Mouse (Mus musculus) hindbrain, embryonic 15.5 days (tissue): ENCODE results near the gene Ttyh3. TPM values are rescaled to one million over a fixed set of nuclear protein-coding genes. Genes with fewer than 3 reads are reported as not detected.

Experiments
- ATAC-seq: fragments of 200-750 bp; cut with Nextera tagmentation; 2 replicates; pipeline ENCODE4 v1.8.0; 2017; ENCODE audit warnings: low read depth, moderate number of reproducible peaks, moderate TSS enrichment; ENCODE audit not compliant: low FRiP score
- H3K27ac ChIP-seq: fragments of 300-500 bp; sonication (generic); replicated peaks from 2 replicates; pipeline ENCODE4 v1.5.1; 2015; ENCODE audit warnings: mild to moderate bottlenecking, inconsistent platforms
- H3K27me3 ChIP-seq: fragments of 300-500 bp; sonication (generic); 2 replicates; pipeline ENCODE4 v1.6.1; 2015; ENCODE audit warnings: control low read depth, inconsistent platforms
- H3K36me3 ChIP-seq: fragments of 300-500 bp; sonication (generic); 2 replicates; pipeline ENCODE4 v1.6.1; 2015; ENCODE audit warnings: control low read depth, inconsistent platforms
- H3K4me1 ChIP-seq: fragments of 300-500 bp; sonication (generic); replicated peaks from 2 replicates; pipeline ENCODE4 v1.6.1; 2015; ENCODE audit warnings: control low read depth, inconsistent platforms
- H3K4me2 ChIP-seq: fragments of 300-500 bp; sonication (generic); 2 replicates; pipeline ENCODE4 v1.6.1; 2015; ENCODE audit warnings: moderate library complexity, mild to moderate bottlenecking, inconsistent platforms
- H3K4me3 ChIP-seq: fragments of 300-500 bp; sonication (generic); 2 replicates; pipeline ENCODE4 v1.5.1; 2015; ENCODE audit warnings: mild to moderate bottlenecking, inconsistent platforms
- H3K9ac ChIP-seq: fragments of 300-500 bp; sonication (generic); 2 replicates; pipeline ENCODE4 v1.6.1; 2015; ENCODE audit warnings: inconsistent platforms
- H3K9me3 ChIP-seq: fragments of 300-500 bp; sonication (generic); 2 replicates; pipeline ENCODE4 v1.6.1; 2016; ENCODE audit warnings: control low read depth, inconsistent platforms
- WGBS: fragments of 180-500 bp; shearing (Covaris S2); methylation state at CpG from one replicate; pipeline ENCODE4 v1.1.7; 2015; 5-methylcytosine and 5-hydroxymethylcytosine counted together
- polyA plus RNA-seq: library from polyadenylated mRNA; unstranded; fragments of >200 nt; fragmentation: Nextera tagmentation; extraction: Ambion mirVana; gene quantifications from 2 replicates; pipeline ENCODE4 v1.2.1, GENCODE M21; 2015

The Ttyh3 gene
- polyA plus RNA-seq, 1 experiment from 2014 or later, result 85.2 TPM

- Histone ChIP-seq H3K27me3 (no peaks in the 10 kb centered on the region), H3K4me3 (no peak overlapping the region), H3K9me3 (no peaks in the 10 kb centered on the region), H3K4me1 (peaks cover 16% of the 10 kb centered on the region), H3K36me3 (peaks cover 51% of the 10 kb centered on the region), H3K9ac (no peak overlapping the region), H3K27ac (no peak overlapping the region), H3K4me2 (no peak overlapping the region)
- ATAC-seq, result no peak
- WGBS, result 93% methylated on average over 23 of the region's 23 CpGs
Observed at GRCm38 (mm10) chr5:140622978-140623670, 25.7 kb downstream of the Ttyh3 start.

- Histone ChIP-seq H3K9me3 (no peaks in the 10 kb centered on the region), H3K36me3 (peaks cover 35% of the 10 kb centered on the region), H3K4me2 (no peak overlapping the region), H3K9ac (no peak overlapping the region), H3K27me3 (no peaks in the 10 kb centered on the region), H3K27ac (0 out of 2 replicates have a peak overlapping the region, but pooled peaks have one; percentile 48), H3K4me3 (no peak overlapping the region), H3K4me1 (peaks cover 16% of the 10 kb centered on the region)
- 56% methylated on average over 10 of the region's 10 CpGs for WGBS
- ATAC-seq, result no peak
Observed at GRCm38 (mm10) chr5:140621517-140621916, 27.3 kb downstream of the Ttyh3 start.

GRCm38 (mm10) chr5:140621092-140621491 is 27.7 kb downstream of the Ttyh3 start:
- peaks cover 31% of the 10 kb centered on the region for H3K36me3 ChIP-seq
- no peak overlapping the region for H3K9ac ChIP-seq
- H3K27ac ChIP-seq, result 0 out of 2 replicates have a peak overlapping the region, but pooled peaks have one; percentile 48
- H3K4me2 ChIP-seq, result no peak overlapping the region
- H3K9me3 ChIP-seq, result no peaks in the 10 kb centered on the region
- peaks cover 16% of the 10 kb centered on the region for H3K4me1 ChIP-seq
- no peak overlapping the region for H3K4me3 ChIP-seq
- 69% methylated on average over 9 of the region's 9 CpGs for WGBS
- H3K27me3 ChIP-seq, result no peaks in the 10 kb centered on the region
- no peak for ATAC-seq

- Histone ChIP-seq H3K27me3 (no peaks in the 10 kb centered on the region), H3K4me3 (no peak overlapping the region), H3K4me1 (peaks cover 20% of the 10 kb centered on the region), H3K4me2 (no peak overlapping the region), H3K27ac (peak overlapping the region; percentile 47; the same call in 1 of the 2 replicates), H3K36me3 (peaks cover 26% of the 10 kb centered on the region), H3K9ac (no peak overlapping the region), H3K9me3 (no peaks in the 10 kb centered on the region)
- peak; percentile 32; the same call in 1 of the 2 replicates for ATAC-seq
- 44% methylated on average over 7 of the region's 7 CpGs for WGBS
Observed at GRCm38 (mm10) chr5:140619895-140620736, 28.7 kb downstream of the Ttyh3 start.

GRCm38 (mm10) chr5:140619151-140619771 is 29.6 kb downstream of the Ttyh3 start:
- no peak overlapping the region for H3K9ac ChIP-seq
- 0 out of 2 replicates have a peak overlapping the region, but pooled peaks have one; percentile 47 for H3K27ac ChIP-seq
- H3K27me3 ChIP-seq, result no peaks in the 10 kb centered on the region
- ATAC-seq, result no peak
- 19% methylated on average over 6 of the region's 6 CpGs for WGBS
- no peak overlapping the region for H3K4me2 ChIP-seq
- no peak overlapping the region for H3K4me3 ChIP-seq
- no peaks in the 10 kb centered on the region for H3K9me3 ChIP-seq
- peaks cover 23% of the 10 kb centered on the region for H3K4me1 ChIP-seq
- peaks cover 21% of the 10 kb centered on the region for H3K36me3 ChIP-seq

GRCm38 (mm10) chr5:140617714-140618113 is 31.1 kb downstream of the Ttyh3 start:
- peaks cover 24% of the 10 kb centered on the region for H3K4me1 ChIP-seq
- no peak for ATAC-seq
- H3K4me2 ChIP-seq, result no peak overlapping the region
- H3K4me3 ChIP-seq, result no peak overlapping the region
- H3K27me3 ChIP-seq, result no peaks in the 10 kb centered on the region
- 85% methylated on average over 5 of the region's 5 CpGs for WGBS
- peaks cover 8% of the 10 kb centered on the region for H3K36me3 ChIP-seq
- H3K9ac ChIP-seq, result no peak overlapping the region
- H3K9me3 ChIP-seq, result no peaks in the 10 kb centered on the region
- 0 out of 2 replicates have a peak overlapping the region, but pooled peaks have one; percentile 17 for H3K27ac ChIP-seq

GRCm38 (mm10) chr5:140616691-140617090 is 32.1 kb downstream of the Ttyh3 start:
- 0 out of 2 replicates have a peak overlapping the region, but pooled peaks have one; percentile 17 for H3K27ac ChIP-seq
- no peak overlapping the region for H3K4me3 ChIP-seq
- no peaks in the 10 kb centered on the region for H3K27me3 ChIP-seq
- H3K4me1 ChIP-seq, result peaks cover 30% of the 10 kb centered on the region
- 63% methylated on average over 9 of the region's 9 CpGs for WGBS
- H3K36me3 ChIP-seq, result no peaks in the 10 kb centered on the region
- H3K4me2 ChIP-seq, result no peak overlapping the region
- no peak overlapping the region for H3K9ac ChIP-seq
- no peak for ATAC-seq
- no peaks in the 10 kb centered on the region for H3K9me3 ChIP-seq

GRCm38 (mm10) chr5:140616110-140616503 is 32.7 kb downstream of the Ttyh3 start:
- H3K4me2 ChIP-seq, result no peak overlapping the region
- H3K36me3 ChIP-seq, result no peaks in the 10 kb centered on the region
- no peak overlapping the region for H3K27ac ChIP-seq
- H3K9me3 ChIP-seq, result no peaks in the 10 kb centered on the region
- H3K4me1 ChIP-seq, result peaks cover 30% of the 10 kb centered on the region
- no peaks in the 10 kb centered on the region for H3K27me3 ChIP-seq
- 77% methylated on average over 6 of the region's 6 CpGs for WGBS
- H3K9ac ChIP-seq, result no peak overlapping the region
- ATAC-seq, result no peak
- no peak overlapping the region for H3K4me3 ChIP-seq

GRCm38 (mm10) chr5:140615321-140616109 is 33.3 kb downstream of the Ttyh3 start:
- Histone ChIP-seq H3K9me3 (no peaks in the 10 kb centered on the region), H3K4me3 (no peak overlapping the region), H3K9ac (no peak overlapping the region), H3K27me3 (no peaks in the 10 kb centered on the region), H3K4me2 (no peak overlapping the region), H3K36me3 (no peaks in the 10 kb centered on the region), H3K27ac (no peak overlapping the region), H3K4me1 (peaks cover 35% of the 10 kb centered on the region)
- 78% methylated on average over 10 of the region's 10 CpGs for WGBS
- no peak for ATAC-seq

- no peak overlapping the region for H3K4me2 ChIP-seq
- 69% methylated on average over 4 of the region's 4 CpGs for WGBS
- no peak for ATAC-seq
- H3K4me3 ChIP-seq, result no peak overlapping the region
- H3K27me3 ChIP-seq, result no peaks in the 10 kb centered on the region
- H3K9me3 ChIP-seq, result no peaks in the 10 kb centered on the region
- H3K4me1 ChIP-seq, result peaks cover 35% of the 10 kb centered on the region
- H3K9ac ChIP-seq, result no peak overlapping the region
- H3K27ac ChIP-seq, result no peak overlapping the region
- no peaks in the 10 kb centered on the region for H3K36me3 ChIP-seq
Observed at GRCm38 (mm10) chr5:140614837-140615236, 34.0 kb downstream of the Ttyh3 start.

- no peak for ATAC-seq
- Histone ChIP-seq H3K27me3 (no peaks in the 10 kb centered on the region), H3K9me3 (no peaks in the 10 kb centered on the region), H3K4me3 (no peak overlapping the region), H3K4me1 (peaks cover 34% of the 10 kb centered on the region), H3K27ac (no peak overlapping the region), H3K9ac (no peak overlapping the region), H3K36me3 (no peaks in the 10 kb centered on the region), H3K4me2 (no peak overlapping the region)
- 96% methylated on average over 10 of the region's 10 CpGs for WGBS
Observed at GRCm38 (mm10) chr5:140614141-140614540, 34.7 kb downstream of the Ttyh3 start.
